Mouse (Mus musculus) limb, embryonic 11.5 days (tissue): ENCODE measurements at regions not wholly inside any gene's neighbourhood (a gene's known extent, or its start where the extent isn't known, plus 50 kb on each side); places are given as distances from the start of the nearest gene placed in this dataset.

Source experiments
- ATAC-seq: fragments of 200-750 bp; cut with Nextera tagmentation; 2 replicates; pipeline ENCODE4 v1.8.0; 2017; ENCODE audit warnings: low read depth; ENCODE audit not compliant: insufficient number of reproducible peaks, low FRiP score, low TSS enrichment
- DNase-seq: peaks from one replicate; pipeline ENCODE4 v3.0.0-alpha.2; 2015; ENCODE audit warnings: low spot score
- H3K27ac ChIP-seq: fragments of 300-500 bp; sonication (generic); replicated peaks from 2 replicates; pipeline ENCODE4 v1.5.1; 2014; ENCODE audit warnings: low read depth, mild to moderate bottlenecking, low read length
- H3K27me3 ChIP-seq: fragments of 300-500 bp; sonication (generic); 2 replicates; pipeline ENCODE4 v1.6.1; 2014; ENCODE audit warnings: mild to moderate bottlenecking, low read length, mixed read lengths; ENCODE audit not compliant: control insufficient read depth, insufficient read depth
- H3K36me3 ChIP-seq: fragments of 300-500 bp; sonication (generic); 2 replicates; pipeline ENCODE4 v1.6.1; 2014; ENCODE audit warnings: mild to moderate bottlenecking, low read length, moderate library complexity, mixed read lengths; ENCODE audit not compliant: control insufficient read depth, insufficient read depth
- H3K4me1 ChIP-seq: fragments of 300-500 bp; sonication (generic); 2 replicates; pipeline ENCODE4 v1.6.1; 2014; ENCODE audit warnings: low read length, mixed read lengths; ENCODE audit not compliant: control insufficient read depth, insufficient read depth
- H3K4me2 ChIP-seq: fragments of 300-500 bp; sonication (generic); 2 replicates; pipeline ENCODE4 v1.6.1; 2014; ENCODE audit warnings: low read depth, mild to moderate bottlenecking, moderate library complexity; ENCODE audit not compliant: severe bottlenecking
- H3K4me3 ChIP-seq: fragments of 300-500 bp; sonication (generic); 2 replicates; pipeline ENCODE4 v1.5.1; 2014; ENCODE audit warnings: low read depth, low read length
- H3K9ac ChIP-seq: fragments of 300-500 bp; sonication (generic); 2 replicates; pipeline ENCODE4 v1.6.1; 2014; ENCODE audit warnings: mild to moderate bottlenecking, low read length
- H3K9me3 ChIP-seq: fragments of 300-500 bp; sonication (generic); 2 replicates; pipeline ENCODE4 v1.6.1; 2016; ENCODE audit warnings: low read length; ENCODE audit not compliant: control insufficient read depth
- WGBS: fragments of 180-500 bp; shearing (Covaris S2); extraction: QIAGEN DNeasy Blood & Tissue Kit; methylation state at CpG from one replicate; pipeline ENCODE4 v1.1.7; 2014; 5-methylcytosine and 5-hydroxymethylcytosine counted together

GRCm38 (mm10) chr3:35232487-35232886 is 521.4 kb upstream of the Atp11b start:
- Histone ChIP-seq H3K4me1 (no peaks in the 10 kb centered on the region), H3K27me3 (no peaks in the 10 kb centered on the region), H3K9me3 (no peaks in the 10 kb centered on the region), H3K36me3 (no peaks in the 10 kb centered on the region), H3K9ac (no peak overlapping the region), H3K4me2 (no peak overlapping the region), H3K4me3 (no peak overlapping the region), H3K27ac (no peak overlapping the region)
- no peak for DNase-seq
- WGBS: 40% methylated on average over 1 of the region's 1 CpGs
- ATAC-seq: no peak

GRCm38 (mm10) chr3:35235066-35235465 is 518.8 kb upstream of the Atp11b start:
- Histone ChIP-seq H3K36me3 (no peaks in the 10 kb centered on the region), H3K4me2 (no peak overlapping the region), H3K4me3 (no peak overlapping the region), H3K27ac (no peak overlapping the region), H3K4me1 (no peaks in the 10 kb centered on the region), H3K9ac (no peak overlapping the region), H3K27me3 (no peaks in the 10 kb centered on the region), H3K9me3 (no peaks in the 10 kb centered on the region)
- ATAC-seq: no peak
- DNase-seq: no peak
- WGBS: 73% methylated on average over 3 of the region's 3 CpGs

- H3K9me3 ChIP-seq: peaks cover under 1% of the 10 kb centered on the region; the same call in 1 of the 2 replicates
- no peaks in the 10 kb centered on the region for H3K36me3 ChIP-seq
- 29% methylated on average over 5 of the region's 5 CpGs for WGBS
- no peak overlapping the region for H3K27ac ChIP-seq
- ATAC-seq (no peak), DNase-seq (no peak)
- no peak overlapping the region for H3K4me2 ChIP-seq
- no peak overlapping the region for H3K9ac ChIP-seq
- H3K4me1 ChIP-seq: no peaks in the 10 kb centered on the region
- H3K27me3 ChIP-seq: no peaks in the 10 kb centered on the region
- H3K4me3 ChIP-seq: no peak overlapping the region
These were observed 518.1 kb upstream of the Atp11b start for GRCm38 (mm10) chr3:35235772-35236171.

- ATAC-seq: no peak
- no peak overlapping the region for H3K9ac ChIP-seq
- no peak overlapping the region for H3K27ac ChIP-seq
- peaks cover 2% of the 10 kb centered on the region; the same call in 1 of the 2 replicates for H3K9me3 ChIP-seq
- no peak for DNase-seq
- WGBS: 84% methylated on average over 6 of the region's 6 CpGs
- no peaks in the 10 kb centered on the region for H3K36me3 ChIP-seq
- H3K4me2 ChIP-seq: no peak overlapping the region
- no peak overlapping the region for H3K4me3 ChIP-seq
- H3K4me1 ChIP-seq: no peaks in the 10 kb centered on the region
- H3K27me3 ChIP-seq: no peaks in the 10 kb centered on the region
These were observed 516.6 kb upstream of the Atp11b start for GRCm38 (mm10) chr3:35237342-35237741.

- DNase-seq: no peak
- Histone ChIP-seq H3K9me3 (peaks cover 2% of the 10 kb centered on the region; the same call in 1 of the 2 replicates), H3K27ac (no peak overlapping the region), H3K36me3 (no peaks in the 10 kb centered on the region), H3K9ac (no peak overlapping the region), H3K4me1 (no peaks in the 10 kb centered on the region), H3K27me3 (no peaks in the 10 kb centered on the region), H3K4me2 (no peak overlapping the region), H3K4me3 (no peak overlapping the region)
- 48% methylated on average over 6 of the region's 6 CpGs for WGBS
- no peak for ATAC-seq
These were observed 511.6 kb upstream of the Atp11b start for GRCm38 (mm10) chr3:35242349-35242748.

- 80% methylated on average over 10 of the region's 10 CpGs for WGBS
- Histone ChIP-seq H3K4me1 (no peaks in the 10 kb centered on the region), H3K27ac (no peak overlapping the region), H3K27me3 (no peaks in the 10 kb centered on the region), H3K36me3 (no peaks in the 10 kb centered on the region), H3K4me3 (no peak overlapping the region), H3K4me2 (no peak overlapping the region), H3K9me3 (peaks cover 2% of the 10 kb centered on the region; the same call in 1 of the 2 replicates), H3K9ac (no peak overlapping the region)
- DNase-seq (no peak), ATAC-seq (no peak)
These were observed 510.9 kb upstream of the Atp11b start for GRCm38 (mm10) chr3:35242871-35243529.

- Histone ChIP-seq H3K36me3 (no peaks in the 10 kb centered on the region), H3K4me3 (no peak overlapping the region), H3K9me3 (peaks cover 2% of the 10 kb centered on the region; the same call in 1 of the 2 replicates), H3K4me2 (no peak overlapping the region), H3K27ac (no peak overlapping the region), H3K9ac (no peak overlapping the region), H3K4me1 (no peaks in the 10 kb centered on the region), H3K27me3 (no peaks in the 10 kb centered on the region)
- no peak for DNase-seq
- 34% methylated on average over 8 of the region's 8 CpGs for WGBS
- ATAC-seq: no peak
These were observed 508.9 kb upstream of the Atp11b start for GRCm38 (mm10) chr3:35245003-35245402.

GRCm38 (mm10) chr3:35245946-35246665 is 507.8 kb upstream of the Atp11b start:
- H3K9me3 ChIP-seq: no peaks in the 10 kb centered on the region
- ATAC-seq (no peak), DNase-seq (no peak)
- no peaks in the 10 kb centered on the region for H3K27me3 ChIP-seq
- H3K4me2 ChIP-seq: no peak overlapping the region
- H3K36me3 ChIP-seq: no peaks in the 10 kb centered on the region
- WGBS: 80% methylated on average over 10 of the region's 10 CpGs
- no peak overlapping the region for H3K4me3 ChIP-seq
- no peak overlapping the region for H3K9ac ChIP-seq
- no peaks in the 10 kb centered on the region for H3K4me1 ChIP-seq
- no peak overlapping the region for H3K27ac ChIP-seq
